Mouse (Mus musculus) MEL (cell line): ENCODE measurements around the gene Numa1.

Source experiments
- BHLHE40 ChIP-seq: IDR thresholded peaks from 2 replicates; pipeline ENCODE4 v1.6.1; 2012; ENCODE audit warnings: low read depth, mild to moderate bottlenecking, inconsistent platforms, low read length, improper control_type of control experiment, borderline replicate concordance
- CHD2 ChIP-seq: IDR thresholded peaks from 2 replicates; pipeline ENCODE4 v1.6.1; 2011; ENCODE audit warnings: low read length, improper control_type of control experiment
- CTCF ChIP-seq, 3 experiments: IDR thresholded peaks in 2 of 3; conservative IDR thresholded peaks in 1 of 3; 2 replicates each; pipeline ENCODE4 v1.5.1; 2011 to 2012; ENCODE audit warnings: low read length in 3 of 3, low read depth in 2 of 3, mild to moderate bottlenecking in 2 of 3, improper control_type of control experiment in 1 of 3, inconsistent platforms in 1 of 3, mixed read lengths in 1 of 3, moderate library complexity in 1 of 3; ENCODE audit not compliant: control insufficient read depth in 1 of 3, insufficient read depth in 1 of 3, poor library complexity in 1 of 3, severe bottlenecking in 1 of 3
- E2F4 ChIP-seq: IDR thresholded peaks from 2 replicates; pipeline ENCODE4 v1.6.1; 2011; ENCODE audit warnings: low read depth, low read length, improper control_type of control experiment, borderline replicate concordance
- EP300 ChIP-seq, 2 experiments: IDR thresholded peaks; 2 replicates each; pipeline ENCODE4 v1.6.1; 2011; ENCODE audit warnings: improper control_type of control experiment in 2 of 2, low read length in 2 of 2, low read depth in 1 of 2, mild to moderate bottlenecking in 1 of 2
- ETS1 ChIP-seq: IDR thresholded peaks from 2 replicates; pipeline ENCODE4 v1.6.1; 2012; ENCODE audit warnings: low read depth, mild to moderate bottlenecking, inconsistent platforms, low read length, improper control_type of control experiment, moderate library complexity
- KAT2A ChIP-seq: conservative IDR thresholded peaks from 2 replicates; pipeline ENCODE4 v1.6.1; 2012; ENCODE audit warnings: low read depth, low read length, improper control_type of control experiment, inconsistent platforms
- MAFK ChIP-seq: IDR thresholded peaks from 2 replicates; pipeline ENCODE4 v1.6.1; 2011; ENCODE audit warnings: low read depth, mild to moderate bottlenecking, low read length, improper control_type of control experiment, borderline replicate concordance
- NRF1 ChIP-seq: IDR thresholded peaks from 2 replicates; pipeline ENCODE4 v1.6.1; 2014; ENCODE audit warnings: low read depth, mild to moderate bottlenecking, inconsistent platforms, low read length, improper control_type of control experiment, moderate library complexity; ENCODE audit not compliant: poor library complexity, insufficient read depth, severe bottlenecking
- POLR2AphosphoS2 ChIP-seq: IDR thresholded peaks from 2 replicates; pipeline ENCODE4 v1.6.1; 2011; ENCODE audit warnings: low read length, improper control_type of control experiment
- ZNF384 ChIP-seq: IDR thresholded peaks from 2 replicates; pipeline ENCODE4 v1.6.1; 2012; ENCODE audit warnings: low read depth, mild to moderate bottlenecking, inconsistent platforms, low read length, improper control_type of control experiment

DNA sequence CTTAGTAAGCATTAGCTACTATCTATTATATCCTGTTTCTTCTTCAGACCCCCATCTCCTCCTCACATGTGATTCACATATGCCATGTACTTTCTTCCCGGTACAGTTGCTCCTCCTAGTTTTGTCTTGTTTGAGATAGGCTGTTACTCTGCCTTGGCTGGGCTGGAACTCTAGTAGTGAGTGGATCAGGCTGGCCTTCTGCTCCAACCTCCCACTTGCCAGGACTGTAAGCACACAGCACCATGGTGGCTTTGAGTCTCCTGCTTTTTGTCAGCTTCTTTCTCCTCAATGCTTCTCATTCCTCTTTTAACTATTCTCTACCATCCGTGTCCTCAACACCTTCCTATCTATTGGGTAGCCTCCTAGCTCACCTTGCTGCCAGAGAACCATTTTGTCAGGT lies 34.8 kb downstream of the Numa1 start:
- TF ChIP-seq E2F4, result no peak
- no peak for TF ChIP-seq CTCF (IDR thresholded peaks at IDR 0.05 in 2 of 3, conservative IDR thresholded peaks at IDR 0.05 in 1 of 3; ENCODE audit: control insufficient read depth in 1 of 3, insufficient read depth in 1 of 3, low read depth in 2 of 3, low read length in 3 of 3, poor library complexity in 1 of 3, severe bottlenecking in 1 of 3)
- no peak for TF ChIP-seq POLR2AphosphoS2
- TF ChIP-seq KAT2A, result no peak
- no peak for TF ChIP-seq EP300 (IDR thresholded peaks at IDR 0.05; ENCODE audit: low read depth in 1 of 2, low read length in 2 of 2)
- TF ChIP-seq BHLHE40, result no peak
- TF ChIP-seq ZNF384, result no peak
- TF ChIP-seq NRF1, result no peak
- no peak for TF ChIP-seq MAFK
- TF ChIP-seq ETS1, result no peak
- TF ChIP-seq CHD2, result no peak
